Mouse (Mus musculus) olfactory bulb, adult 2 months (tissue): ENCODE measurements around the gene Ppat.

Experiments
- CTCF ChIP-seq: fragments of 200-500 bp; IDR thresholded peaks from 2 replicates; pipeline ENCODE4 v1.5.1; 2012; ENCODE audit warnings: low read depth, mild to moderate bottlenecking, low read length, moderate library complexity; ENCODE audit not compliant: insufficient read depth
- POLR2A ChIP-seq: fragments of 200-500 bp; IDR thresholded peaks from 2 replicates; pipeline ENCODE4 v1.6.1; 2012; ENCODE audit warnings: mild to moderate bottlenecking, low read depth, low read length, moderate library complexity; ENCODE audit not compliant: insufficient read depth

DNA sequence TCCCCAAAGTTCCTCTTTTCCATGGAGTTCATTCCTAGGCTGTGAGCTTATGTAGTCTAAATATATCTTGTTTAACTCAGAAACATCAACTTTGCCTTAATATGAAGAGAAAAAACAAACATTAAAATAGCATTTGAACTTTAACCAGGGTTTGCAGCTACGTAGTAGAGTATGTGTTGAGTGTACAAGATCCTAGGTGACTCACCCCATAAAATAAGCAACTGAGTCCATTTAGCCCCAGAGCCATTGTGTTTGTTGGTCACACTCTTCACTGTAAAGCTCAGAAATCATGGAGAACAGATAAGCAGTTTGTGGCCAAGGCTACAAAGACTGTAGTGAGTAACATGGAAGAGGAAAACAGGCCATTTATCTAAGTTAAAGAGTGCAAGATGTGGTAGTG, 67.3 kb downstream of the Ppat start:
- TF ChIP-seq CTCF (no peak), POLR2A (no peak)
